ENCODE assay signal across 9 mouse cellular contexts in genomic region chr1:74195961-74196360, GRCm38 (mm10). TPM values are rescaled to one million over a fixed set of nuclear protein-coding genes. Genes with fewer than 3 reads are reported as not detected.
DNase-seq lines count a peak whose midpoint lies in the region; ATAC-seq and TF ChIP-seq lines count a peak whose summit lies in the region.
"Had no signal": no experiment of that assay in that cellular context is flagged by ENCODE, and none has a peak within 500 bp of the region (broad histone marks: within the 10 kb centered on the region; RNA-seq: fewer than 3 reads in every experiment).

No protein-coding gene starts in this region.

- no peak for TF ChIP-seq POLR2A in embryonic fibroblast, embryonic 13.5 days (IDR thresholded peaks at IDR 0.05; ENCODE audit: low read depth, low read length)

- no peaks in the 10 kb centered on the region for H3K27me3 ChIP-seq in kidney, embryonic 16.5 days (ENCODE audit: insufficient read depth, low read length)
- no peaks in the 10 kb centered on the region for H3K27me3 ChIP-seq in lung, postnatal 0 days (replicated peaks; ENCODE audit: insufficient read depth, low read length)
- no peaks in the 10 kb centered on the region for H3K27me3 ChIP-seq in hindbrain, embryonic 13.5 days

- H3K4me3 ChIP-seq in kidney, embryonic 16.5 days (ENCODE audit: low read length): no peak overlapping the region
- H3K4me3 ChIP-seq in embryonic fibroblast, embryonic 13.5 days (ENCODE audit: insufficient read depth, low read length): no peak overlapping the region
- H3K4me3 ChIP-seq in lung, postnatal 0 days (ENCODE audit: low read depth, low read length): no peak overlapping the region
- H3K4me3 ChIP-seq in hindbrain, embryonic 13.5 days: no peak overlapping the region
- H3K4me3 ChIP-seq: myocyte had no signal

- WGBS in kidney, embryonic 16.5 days: 51% methylated on average over 7 of the region's 7 CpGs
- 44% methylated on average over 7 of the region's 7 CpGs for WGBS in lung, postnatal 0 days
- 48% methylated on average over 7 of the region's 7 CpGs for WGBS in hindbrain, embryonic 13.5 days

- DNase-seq in kidney, adult 11 months: peak; percentile 33
- peak; percentile 58 for DNase-seq in MEL-GATA-1-ER (ENCODE audit: extremely low read depth, low read depth)
- DNase-seq in lung, postnatal 0 days (ENCODE audit: low spot score): peak; percentile 42

- no peaks in the 10 kb centered on the region for H3K9me3 ChIP-seq in kidney, embryonic 16.5 days (ENCODE audit: low read length)
- no peaks in the 10 kb centered on the region for H3K9me3 ChIP-seq in lung, postnatal 0 days (ENCODE audit: low read length)
- H3K9me3 ChIP-seq in hindbrain, embryonic 13.5 days: no peaks in the 10 kb centered on the region

- no peak overlapping the region for H3K27ac ChIP-seq in kidney, embryonic 16.5 days (ENCODE audit: low read length)
- no peak overlapping the region for H3K27ac ChIP-seq in embryonic fibroblast, embryonic 13.5 days (ENCODE audit: insufficient read depth, low read length)
- H3K27ac ChIP-seq in lung, postnatal 0 days (ENCODE audit: low read length): no peak overlapping the region
- no peak overlapping the region for H3K27ac ChIP-seq in hindbrain, embryonic 13.5 days

- H3K36me3 ChIP-seq in kidney, embryonic 16.5 days (ENCODE audit: insufficient read depth, low read length): no peaks in the 10 kb centered on the region
- no peaks in the 10 kb centered on the region for H3K36me3 ChIP-seq in lung, postnatal 0 days (ENCODE audit: insufficient read depth, low read length)
- no peaks in the 10 kb centered on the region for H3K36me3 ChIP-seq in hindbrain, embryonic 13.5 days

- H3K4me1 ChIP-seq in kidney, embryonic 16.5 days (ENCODE audit: insufficient read depth, low read length): no peaks in the 10 kb centered on the region
- H3K4me1 ChIP-seq in embryonic fibroblast, embryonic 13.5 days (ENCODE audit: control insufficient read depth, insufficient read depth, low read length): peaks cover 4% of the 10 kb centered on the region; the same call in 1 of the 2 replicates
- no peaks in the 10 kb centered on the region for H3K4me1 ChIP-seq in lung, postnatal 0 days (ENCODE audit: insufficient read depth, low read depth, low read length)
- H3K4me1 ChIP-seq in hindbrain, embryonic 13.5 days (replicated peaks): no peaks in the 10 kb centered on the region; the same call in 1 of the 2 replicates

- H3K9ac ChIP-seq in kidney, embryonic 16.5 days (replicated peaks; ENCODE audit: low read length): no peak overlapping the region
- H3K9ac ChIP-seq in lung, postnatal 0 days (replicated peaks; ENCODE audit: low read depth): no peak overlapping the region
- no peak overlapping the region for H3K9ac ChIP-seq in hindbrain, embryonic 13.5 days

- peak; percentile 50; the same call in 1 of the 2 replicates for TF ChIP-seq CTCF in embryonic fibroblast, embryonic 13.5 days (IDR thresholded peaks at IDR 0.05; ENCODE audit: borderline replicate concordance, insufficient read depth, low read length)
- TF ChIP-seq CTCF in lung, postnatal 0 days (IDR thresholded peaks at IDR 0.05): peak; percentile 82

- no peak overlapping the region for H3K4me2 ChIP-seq in kidney, embryonic 16.5 days (replicated peaks; ENCODE audit: low read depth, low read length)
- H3K4me2 ChIP-seq in lung, postnatal 0 days (replicated peaks; ENCODE audit: low read depth, low read length): no peak overlapping the region
- no peak overlapping the region for H3K4me2 ChIP-seq in hindbrain, embryonic 13.5 days

- no peak for ATAC-seq in kidney, embryonic 16.5 days (ENCODE audit: low FRiP score, low TSS enrichment)
- peak; percentile 37; the same call in 1 of the 2 replicates for ATAC-seq in lung, postnatal 0 days
- ATAC-seq in erythroid progenitor cell, adult 5-6 weeks (replicated peaks; ENCODE audit: low FRiP score, poor library complexity, severe bottlenecking): no peak; the same call in 1 of the 2 replicates
- ATAC-seq in activated CD4-positive, CD25-positive, alpha-beta regulatory T cell, adult 4 months: no peak
- ATAC-seq in hindbrain, embryonic 13.5 days (ENCODE audit: low FRiP score): no peak

- no peak for TF ChIP-seq EP300 in lung, postnatal 0 days (IDR thresholded peaks at IDR 0.05)

RNA-seq across cellular contexts. Expression of gene Cxcr1, which starts 1.5 kb away (rescaled TPM):
- polyA plus RNA-seq in kidney, embryonic 16.5 days (2015; fragmentation: Nextera tagmentation; extraction: Ambion mirVana): not detected in 2 replicates
- polyA plus RNA-seq in embryonic fibroblast, embryonic 13.5 days (2011; ENCODE audit: insufficient read length, low read depth, missing spikeins): not detected in 2 replicates
- polyA plus RNA-seq in lung, postnatal 0 days (2015; fragmentation: Nextera tagmentation; extraction: Ambion mirVana): not detected in 2 replicates
- not detected in 2 replicates for total RNA-seq in erythroid progenitor cell, adult 5-6 weeks (2015; ENCODE audit: low replicate concordance)
- not detected in 2 replicates for total RNA-seq in erythroid progenitor cell, adult 5-6 weeks (2017; ENCODE audit: low replicate concordance)
- not detected for polyA plus RNA-seq in activated CD4-positive, CD25-positive, alpha-beta regulatory T cell, adult 4 months (2017; shearing (Covaris generic))
- not detected in 2 replicates for polyA plus RNA-seq in hindbrain, embryonic 13.5 days (2015; fragmentation: Nextera tagmentation; extraction: Ambion mirVana)
- polyA plus RNA-seq: myocyte had no signal

RNA-seq across cellular contexts. Expression of gene Arpc2, which starts 39.9 kb away (rescaled TPM):
- 441 and 457 TPM in 2 replicates for polyA plus RNA-seq in kidney, embryonic 16.5 days (2015; fragmentation: Nextera tagmentation; extraction: Ambion mirVana)
- polyA plus RNA-seq in embryonic fibroblast, embryonic 13.5 days (2011; ENCODE audit: insufficient read length, low read depth, missing spikeins): 446 and 515 TPM in 2 replicates
- 465 and 473 TPM in 2 replicates for polyA plus RNA-seq in lung, postnatal 0 days (2015; fragmentation: Nextera tagmentation; extraction: Ambion mirVana)
- total RNA-seq in erythroid progenitor cell, adult 5-6 weeks (2015; ENCODE audit: low replicate concordance): 228 and 243 TPM in 2 replicates
- 69.4 and 89.7 TPM in 2 replicates for total RNA-seq in erythroid progenitor cell, adult 5-6 weeks (2017; ENCODE audit: low replicate concordance)
- 100 to 1,000 TPM; 749 to 764 TPM for polyA plus RNA-seq in activated CD4-positive, CD25-positive, alpha-beta regulatory T cell, adult 4 months (2017; shearing (Covaris generic))
- polyA plus RNA-seq in hindbrain, embryonic 13.5 days (2015; fragmentation: Nextera tagmentation; extraction: Ambion mirVana): 390 and 405 TPM in 2 replicates

RNA-seq across cellular contexts. Expression of gene Cxcr2, which starts 42.2 kb away (rescaled TPM):
- polyA plus RNA-seq in kidney, embryonic 16.5 days (2015; fragmentation: Nextera tagmentation; extraction: Ambion mirVana): 0.11 and 0.24 TPM in 2 replicates
- polyA plus RNA-seq in embryonic fibroblast, embryonic 13.5 days (2011; ENCODE audit: insufficient read length, low read depth, missing spikeins): not detected in 2 replicates
- polyA plus RNA-seq in lung, postnatal 0 days (2015; fragmentation: Nextera tagmentation; extraction: Ambion mirVana): 1.9 and 2.4 TPM in 2 replicates
- total RNA-seq in erythroid progenitor cell, adult 5-6 weeks (2015; ENCODE audit: low replicate concordance): 6.3 and 6.8 TPM in 2 replicates
- 6.8 and 11.6 TPM in 2 replicates for total RNA-seq in erythroid progenitor cell, adult 5-6 weeks (2017; ENCODE audit: low replicate concordance)
- under 1 TPM in 1 of 2 experiments, not detected in 1; 0.36 TPM for polyA plus RNA-seq in activated CD4-positive, CD25-positive, alpha-beta regulatory T cell, adult 4 months (2017; shearing (Covaris generic))
- 0.10 and 0.17 TPM in 2 replicates for polyA plus RNA-seq in hindbrain, embryonic 13.5 days (2015; fragmentation: Nextera tagmentation; extraction: Ambion mirVana)
- polyA plus RNA-seq: myocyte had no signal
